Mouse (Mus musculus) frontal cortex, adult (tissue): ENCODE data around the gene Arap1.
A peak's percentile ranks its signal among the peaks of the same experiment; 100 is the strongest.

Source experiments
- ATAC-seq: cut with Nextera tagmentation; 2 replicates; pipeline ENCODE4 v1.9.2; 2017; ENCODE audit warnings: mild to moderate bottlenecking, moderate library complexity, mixed read lengths; ENCODE audit not compliant: low TSS enrichment

Gene Arap1

GRCm38 (mm10) chr7:101393694-101394504 lies 46.0 kb downstream of the Arap1 start:
- peak; percentile 32; the same call in 1 of the 2 replicates for ATAC-seq

GRCm38 (mm10) chr7:101394569-101394968 lies 46.7 kb downstream of the Arap1 start:
- no peak for ATAC-seq

- ATAC-seq = no peak
These were observed 47.6 kb downstream of the Arap1 start for GRCm38 (mm10) chr7:101395471-101395870.

- no peak for ATAC-seq
These were observed 49.3 kb downstream of the Arap1 start for GRCm38 (mm10) chr7:101397175-101397574.

- ATAC-seq = no peak
These were observed 53.6 kb downstream of the Arap1 start for GRCm38 (mm10) chr7:101401510-101401909.

GRCm38 (mm10) chr7:101403831-101404230 lies 56.0 kb downstream of the Arap1 start:
- no peak for ATAC-seq

- no peak for ATAC-seq
These were observed 62.5 kb downstream of the Arap1 start, which contains the start of gene Gm45837 for GRCm38 (mm10) chr7:101410267-101410936. Gene Gm45837 (plus strand): TSS chr7:101410886.

GRCm38 (mm10) chr7:101412796-101413195 lies 64.9 kb downstream of the Arap1 start:
- peak; percentile 21 for ATAC-seq

GRCm38 (mm10) chr7:101414209-101414608 lies 66.3 kb downstream of the Arap1 start:
- peak; percentile 63 for ATAC-seq

GRCm38 (mm10) chr7:101414661-101415511 lies 67.0 kb downstream of the Arap1 start:
- ATAC-seq = peak; percentile 9

- no peak for ATAC-seq
These were observed 67.7 kb downstream of the Arap1 start for GRCm38 (mm10) chr7:101415512-101416100.

GRCm38 (mm10) chr7:101416391-101416790 lies 68.5 kb downstream of the Arap1 start:
- ATAC-seq = no peak

- no peak for ATAC-seq
These were observed 71.3 kb downstream of the Arap1 start for GRCm38 (mm10) chr7:101419013-101419770.

GRCm38 (mm10) chr7:101421529-101421928 lies 73.7 kb downstream of the Arap1 start, which contains the start of gene Pde2a:
Gene Pde2a (plus strand): TSS chr7:101421691.
- peak; percentile 88 for ATAC-seq

- ATAC-seq = no peak
These were observed 74.2 kb downstream of the Arap1 start for GRCm38 (mm10) chr7:101422069-101422468.

- ATAC-seq = no peak
These were observed 74.8 kb downstream of the Arap1 start for GRCm38 (mm10) chr7:101422646-101423045.

- no peak for ATAC-seq
These were observed 76.1 kb downstream of the Arap1 start for GRCm38 (mm10) chr7:101423970-101424369.

GRCm38 (mm10) chr7:101426692-101427091 lies 78.8 kb downstream of the Arap1 start:
- ATAC-seq = peak; percentile 59

GRCm38 (mm10) chr7:101427736-101428135 lies 79.9 kb downstream of the Arap1 start:
- ATAC-seq = peak; percentile 36; the same call in 1 of the 2 replicates

- no peak for ATAC-seq
These were observed 87.2 kb downstream of the Arap1 start for GRCm38 (mm10) chr7:101435038-101435437.

GRCm38 (mm10) chr7:101437876-101438275 lies 90.0 kb downstream of the Arap1 start:
- ATAC-seq = no peak
